Mouse (Mus musculus): ENCODE measurements at regions not wholly inside any gene's neighbourhood (a gene's known extent, or its start where the extent isn't known, plus 50 kb on each side); places are given as distances from the start of the nearest gene placed in this dataset.

DNA sequence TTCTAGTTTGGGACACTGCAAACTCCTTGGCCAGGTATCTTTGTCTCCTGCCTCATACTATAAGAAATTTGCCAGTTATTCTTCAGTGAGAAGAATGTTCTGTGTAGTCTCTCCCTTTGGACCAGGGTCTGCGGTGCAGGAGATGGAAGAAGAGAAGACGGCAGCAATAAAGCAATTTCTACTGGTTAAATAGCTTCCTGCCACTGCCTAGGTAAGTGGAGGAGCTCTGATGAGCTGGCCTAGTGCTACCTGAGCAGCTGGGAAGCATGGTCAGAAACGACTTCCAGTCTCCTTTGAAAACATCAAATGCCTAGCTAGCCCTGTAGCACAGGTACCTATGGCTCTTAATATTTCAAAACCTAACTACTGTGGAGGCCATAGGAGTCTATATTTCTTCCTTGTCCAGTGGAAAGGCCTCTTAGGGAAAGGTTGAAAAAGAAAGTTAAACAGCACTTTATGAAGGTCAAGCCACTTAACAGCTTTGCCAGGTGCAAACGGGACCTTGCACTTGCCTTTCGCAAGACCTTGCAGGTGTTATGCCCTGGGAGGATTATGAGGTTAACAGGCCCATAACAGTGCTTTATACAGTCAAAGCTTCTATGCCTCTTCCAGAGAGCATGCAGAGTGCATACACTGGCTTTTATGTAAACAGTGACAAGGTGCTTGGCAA lies 351.9 kb downstream of the Serpinb8 start:
- Histone ChIP-seq H3K9ac (ENCODE audit: low read depth, poor library complexity, severe bottlenecking) (no peak overlapping the region), H3K27me3 (ENCODE audit: control insufficient read depth, insufficient read depth, low read length, poor library complexity, severe bottlenecking) (no peaks in the 10 kb centered on the region), H3K9me3 (replicated peaks; ENCODE audit: control insufficient read depth, insufficient read depth, low read length, poor library complexity, severe bottlenecking) (no peaks in the 10 kb centered on the region), H3K27ac (ENCODE audit: insufficient read depth, low read length) (no peak overlapping the region), H3K4me3 (ENCODE audit: low read depth, low read length) (no peak overlapping the region), H3K36me3 (ENCODE audit: control insufficient read depth, insufficient read depth, low read length, poor library complexity, severe bottlenecking) (no peaks in the 10 kb centered on the region), H3K4me1 (ENCODE audit: control insufficient read depth, insufficient read depth, low read length) (no peaks in the 10 kb centered on the region)
- TF ChIP-seq CTCF (IDR thresholded peaks at IDR 0.05; ENCODE audit: low read depth, low read length) (no peak), POLR2A (IDR thresholded peaks at IDR 0.05; ENCODE audit: insufficient read depth, low read length) (no peak), EP300 (IDR thresholded peaks at IDR 0.05; ENCODE audit: insufficient read depth, low read depth, low read length) (no peak)

DNA sequence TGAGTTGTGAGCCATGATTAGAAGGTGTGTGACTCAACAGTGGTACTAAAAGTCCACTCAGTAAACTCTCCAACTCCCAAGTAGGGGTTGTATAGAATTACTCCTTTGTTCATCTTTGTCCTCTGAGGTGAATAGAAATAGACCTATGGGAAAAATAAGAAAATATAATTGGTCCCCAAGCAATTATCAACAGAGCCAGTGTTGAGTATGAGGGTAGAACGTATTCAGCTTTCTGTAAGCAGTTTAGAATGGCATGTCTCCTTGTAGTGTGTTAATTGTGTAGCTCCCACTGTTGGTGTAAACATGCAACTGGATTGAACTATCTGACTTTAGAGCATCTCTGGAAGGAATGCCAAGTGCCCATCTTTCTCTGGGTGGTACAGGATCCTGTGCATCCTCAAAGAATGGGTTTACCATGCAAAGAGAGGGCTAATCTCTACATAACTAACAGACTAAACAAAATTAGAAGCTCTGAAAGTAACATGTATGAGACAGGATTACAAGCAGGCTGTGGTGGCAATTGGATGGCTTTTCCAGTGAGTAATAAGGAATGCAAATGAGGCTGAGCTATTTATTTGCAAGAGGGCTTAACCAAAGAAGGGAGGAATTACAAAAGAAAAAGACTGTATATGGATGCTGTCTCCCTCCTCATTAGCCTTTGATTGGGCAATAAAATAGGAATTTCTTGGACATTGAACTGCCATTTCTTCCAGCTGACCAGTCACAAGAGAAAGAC lies 356.6 kb downstream of the Serpinb8 start:
- Histone ChIP-seq H3K36me3 (ENCODE audit: control insufficient read depth, insufficient read depth, low read length, poor library complexity, severe bottlenecking) (no peaks in the 10 kb centered on the region), H3K27ac (ENCODE audit: insufficient read depth, low read length) (no peak overlapping the region), H3K4me1 (ENCODE audit: control insufficient read depth, insufficient read depth, low read length) (no peaks in the 10 kb centered on the region), H3K9ac (ENCODE audit: low read depth, poor library complexity, severe bottlenecking) (no peak overlapping the region), H3K9me3 (replicated peaks; ENCODE audit: control insufficient read depth, insufficient read depth, low read length, poor library complexity, severe bottlenecking) (no peaks in the 10 kb centered on the region), H3K4me3 (ENCODE audit: low read depth, low read length) (no peak overlapping the region), H3K27me3 (ENCODE audit: control insufficient read depth, insufficient read depth, low read length, poor library complexity, severe bottlenecking) (no peaks in the 10 kb centered on the region)
- no peak for TF ChIP-seq EP300 (IDR thresholded peaks at IDR 0.05; ENCODE audit: insufficient read depth, low read depth, low read length)
- TF ChIP-seq CTCF (IDR thresholded peaks at IDR 0.05; ENCODE audit: low read depth, low read length): no peak
- TF ChIP-seq POLR2A (IDR thresholded peaks at IDR 0.05; ENCODE audit: insufficient read depth, low read length): no peak

DNA sequence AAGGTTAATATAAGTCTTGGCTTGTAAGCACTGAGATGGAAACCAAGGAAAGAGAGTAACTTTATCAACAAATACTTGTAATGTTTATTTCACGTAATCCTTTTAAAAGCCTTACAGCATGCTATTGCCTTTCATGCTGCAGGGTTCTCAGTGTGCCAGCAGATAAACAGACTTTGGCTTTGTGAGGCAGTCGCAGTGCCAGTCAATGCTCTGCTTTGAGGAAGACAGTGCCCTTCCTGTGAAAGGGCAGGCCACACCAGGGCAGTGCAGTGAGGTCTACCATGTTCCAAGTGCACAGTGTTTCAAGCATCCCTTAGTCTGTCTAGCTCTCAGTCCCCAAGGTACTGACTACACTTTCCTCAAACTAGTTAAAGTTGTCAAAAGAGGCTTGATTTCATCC lies 360.6 kb downstream of the Serpinb8 start:
- Histone ChIP-seq H3K36me3 (ENCODE audit: control insufficient read depth, insufficient read depth, low read length, poor library complexity, severe bottlenecking) (no peaks in the 10 kb centered on the region), H3K4me1 (ENCODE audit: control insufficient read depth, insufficient read depth, low read length) (no peaks in the 10 kb centered on the region), H3K4me3 (ENCODE audit: low read depth, low read length) (no peak overlapping the region), H3K9me3 (replicated peaks; ENCODE audit: control insufficient read depth, insufficient read depth, low read length, poor library complexity, severe bottlenecking) (no peaks in the 10 kb centered on the region), H3K27ac (ENCODE audit: insufficient read depth, low read length) (no peak overlapping the region), H3K9ac (ENCODE audit: low read depth, poor library complexity, severe bottlenecking) (no peak overlapping the region), H3K27me3 (ENCODE audit: control insufficient read depth, insufficient read depth, low read length, poor library complexity, severe bottlenecking) (no peaks in the 10 kb centered on the region)
- TF ChIP-seq EP300 (IDR thresholded peaks at IDR 0.05; ENCODE audit: insufficient read depth, low read depth, low read length) (no peak), POLR2A (IDR thresholded peaks at IDR 0.05; ENCODE audit: insufficient read depth, low read length) (no peak), CTCF (IDR thresholded peaks at IDR 0.05; ENCODE audit: low read depth, low read length) (no peak)

DNA sequence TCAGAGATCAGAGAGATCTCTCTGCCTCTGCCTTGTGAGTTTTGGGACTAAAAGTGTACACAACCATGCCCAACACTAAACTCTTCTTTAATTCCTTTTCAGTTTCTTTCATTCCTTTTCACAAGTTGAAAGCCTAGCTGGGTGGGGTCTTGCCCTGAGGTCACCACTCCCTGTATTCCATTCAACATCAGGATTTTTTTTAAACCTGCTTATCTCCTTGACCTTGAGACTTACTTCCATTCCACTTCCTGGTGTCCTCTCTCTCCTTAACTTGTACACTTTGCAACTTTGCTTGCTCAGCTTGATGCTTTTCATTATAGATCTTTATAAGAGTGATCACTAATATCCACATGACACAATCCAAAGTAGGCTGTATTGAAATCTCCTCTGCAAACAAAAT lies 371.2 kb downstream of the Serpinb8 start:
- Histone ChIP-seq H3K27ac (ENCODE audit: insufficient read depth, low read length) (peak overlapping the region; percentile 16; the same call in 1 of the 2 replicates), H3K27me3 (ENCODE audit: control insufficient read depth, insufficient read depth, low read length, poor library complexity, severe bottlenecking) (no peaks in the 10 kb centered on the region), H3K9me3 (replicated peaks; ENCODE audit: control insufficient read depth, insufficient read depth, low read length, poor library complexity, severe bottlenecking) (peaks cover 5% of the 10 kb centered on the region; the same call in 1 of the 2 replicates), H3K9ac (ENCODE audit: low read depth, poor library complexity, severe bottlenecking) (no peak overlapping the region), H3K4me1 (ENCODE audit: control insufficient read depth, insufficient read depth, low read length) (no peaks in the 10 kb centered on the region), H3K36me3 (ENCODE audit: control insufficient read depth, insufficient read depth, low read length, poor library complexity, severe bottlenecking) (no peaks in the 10 kb centered on the region), H3K4me3 (ENCODE audit: low read depth, low read length) (no peak overlapping the region)
- TF ChIP-seq POLR2A (IDR thresholded peaks at IDR 0.05; ENCODE audit: insufficient read depth, low read length) (no peak), EP300 (IDR thresholded peaks at IDR 0.05; ENCODE audit: insufficient read depth, low read depth, low read length) (no peak), CTCF (IDR thresholded peaks at IDR 0.05; ENCODE audit: low read depth, low read length) (no peak)

DNA sequence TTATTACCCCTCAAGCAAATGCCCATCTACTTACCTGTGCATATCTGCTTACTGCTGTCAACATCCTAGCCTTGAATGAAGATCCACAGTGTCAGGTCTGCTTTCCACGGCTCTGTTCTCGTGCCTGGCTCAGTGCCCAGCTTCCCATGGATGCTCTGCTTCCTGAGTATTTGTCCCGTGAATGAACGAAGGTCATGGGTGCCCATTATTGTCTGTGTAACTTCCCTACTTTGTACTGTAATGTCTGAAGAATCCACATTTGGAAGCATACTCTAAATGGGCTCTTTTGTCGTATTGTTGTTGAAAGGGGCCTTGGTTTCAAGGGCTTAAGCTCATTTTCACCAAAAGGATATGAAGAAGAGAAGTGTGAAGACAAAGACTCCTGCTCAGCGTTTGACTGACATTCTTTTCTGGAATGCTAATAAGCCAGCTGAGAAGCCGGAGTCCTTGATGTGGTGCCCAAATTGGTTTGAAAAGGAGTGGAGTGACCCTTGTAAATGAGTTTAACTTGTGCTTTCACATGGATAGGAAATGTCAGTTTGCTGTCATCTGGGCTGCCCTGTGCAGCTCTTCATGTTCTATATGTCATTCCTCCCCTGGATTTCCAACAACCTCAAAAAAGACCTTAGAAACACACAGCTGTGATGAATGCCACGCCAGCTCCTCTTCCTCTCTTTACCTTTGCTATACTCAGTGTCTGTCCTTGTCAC lies 386.0 kb downstream of the Serpinb8 start:
- Histone ChIP-seq H3K27ac (ENCODE audit: insufficient read depth, low read length) (no peak overlapping the region), H3K9ac (ENCODE audit: low read depth, poor library complexity, severe bottlenecking) (no peak overlapping the region), H3K4me3 (ENCODE audit: low read depth, low read length) (no peak overlapping the region), H3K27me3 (ENCODE audit: control insufficient read depth, insufficient read depth, low read length, poor library complexity, severe bottlenecking) (no peaks in the 10 kb centered on the region), H3K4me1 (ENCODE audit: control insufficient read depth, insufficient read depth, low read length) (peaks cover 2% of the 10 kb centered on the region), H3K36me3 (ENCODE audit: control insufficient read depth, insufficient read depth, low read length, poor library complexity, severe bottlenecking) (no peaks in the 10 kb centered on the region), H3K9me3 (replicated peaks; ENCODE audit: control insufficient read depth, insufficient read depth, low read length, poor library complexity, severe bottlenecking) (no peaks in the 10 kb centered on the region)
- TF ChIP-seq EP300 (IDR thresholded peaks at IDR 0.05; ENCODE audit: insufficient read depth, low read depth, low read length) (no peak), CTCF (IDR thresholded peaks at IDR 0.05; ENCODE audit: low read depth, low read length) (no peak), POLR2A (IDR thresholded peaks at IDR 0.05; ENCODE audit: insufficient read depth, low read length) (no peak)

Measured in ES-Bruce4 (cell line).